Mouse (Mus musculus): Measurements from ENCODE around the gene Rb1. TPM values are rescaled to one million over a fixed set of nuclear protein-coding genes. Genes with fewer than 3 reads are reported as not detected.

The Rb1 gene
- total and polyA plus RNA-seq, 2 experiments from 2014 or later, result 18.1 to 23.9 TPM

- Histone ChIP-seq H3K36me3 (ENCODE audit: insufficient read depth, low read length) (peaks cover 18% of the 10 kb centered on the region; the same call in 1 of the 2 replicates), H3K4me2 (ENCODE audit: low read depth, low read length) (no peak overlapping the region), H3K4me1 (ENCODE audit: insufficient read depth, low read length) (no peaks in the 10 kb centered on the region), H3K9ac (replicated peaks; ENCODE audit: low read length) (no peak overlapping the region), H3K9me3 (ENCODE audit: low read length) (no peaks in the 10 kb centered on the region), H3K27me3 (ENCODE audit: insufficient read depth, low read length) (no peaks in the 10 kb centered on the region), H3K4me3 (ENCODE audit: low read length) (no peak overlapping the region), H3K27ac (no peak overlapping the region)
- no peak for TF ChIP-seq CTCF (IDR thresholded peaks at IDR 0.05; ENCODE audit: low read depth)
- 93% methylated on average over 13 of the region's 13 CpGs for WGBS
- ATAC-seq, result no peak
- no peak for DNase-seq (ENCODE audit: low spot score)
These were observed 155.4 kb downstream of the Rb1 start for GRCm38 (mm10) chr14:73169926-73170844.

- Histone ChIP-seq H3K4me1 (ENCODE audit: insufficient read depth, low read length) (no peaks in the 10 kb centered on the region), H3K4me3 (ENCODE audit: low read length) (no peak overlapping the region), H3K4me2 (ENCODE audit: low read depth, low read length) (no peak overlapping the region), H3K27me3 (ENCODE audit: insufficient read depth, low read length) (no peaks in the 10 kb centered on the region), H3K9me3 (ENCODE audit: low read length) (no peaks in the 10 kb centered on the region), H3K36me3 (ENCODE audit: insufficient read depth, low read length) (peaks cover 27% of the 10 kb centered on the region; the same call in 1 of the 2 replicates), H3K9ac (replicated peaks; ENCODE audit: low read length) (no peak overlapping the region), H3K27ac (no peak overlapping the region)
- WGBS, result 93% methylated on average over 6 of the region's 6 CpGs
- ATAC-seq, result no peak
- DNase-seq (ENCODE audit: low spot score), result no peak
- no peak for TF ChIP-seq CTCF (IDR thresholded peaks at IDR 0.05; ENCODE audit: low read depth)
These were observed 157.0 kb downstream of the Rb1 start for GRCm38 (mm10) chr14:73168605-73169004.

GRCm38 (mm10) chr14:73165136-73165535 lies 160.5 kb downstream of the Rb1 start:
- no peak overlapping the region for H3K4me3 ChIP-seq (ENCODE audit: low read length)
- H3K27me3 ChIP-seq (ENCODE audit: insufficient read depth, low read length), result no peaks in the 10 kb centered on the region
- 93% methylated on average over 6 of the region's 6 CpGs for WGBS
- no peaks in the 10 kb centered on the region for H3K9me3 ChIP-seq (ENCODE audit: low read length)
- no peak overlapping the region for H3K9ac ChIP-seq (replicated peaks; ENCODE audit: low read length)
- H3K36me3 ChIP-seq (ENCODE audit: insufficient read depth, low read length), result peaks cover 34% of the 10 kb centered on the region; the same call in 1 of the 2 replicates
- ATAC-seq (no peak), DNase-seq (ENCODE audit: low spot score) (no peak)
- H3K4me2 ChIP-seq (ENCODE audit: low read depth, low read length), result no peak overlapping the region
- no peak overlapping the region for H3K27ac ChIP-seq
- no peak for TF ChIP-seq CTCF (IDR thresholded peaks at IDR 0.05; ENCODE audit: low read depth)
- H3K4me1 ChIP-seq (ENCODE audit: insufficient read depth, low read length), result no peaks in the 10 kb centered on the region

GRCm38 (mm10) chr14:73163363-73163998 lies 162.1 kb downstream of the Rb1 start:
- Histone ChIP-seq H3K36me3 (ENCODE audit: insufficient read depth, low read length) (peaks cover 32% of the 10 kb centered on the region; the same call in 1 of the 2 replicates), H3K9me3 (ENCODE audit: low read length) (no peaks in the 10 kb centered on the region), H3K4me1 (ENCODE audit: insufficient read depth, low read length) (no peaks in the 10 kb centered on the region), H3K27me3 (ENCODE audit: insufficient read depth, low read length) (no peaks in the 10 kb centered on the region), H3K4me2 (ENCODE audit: low read depth, low read length) (no peak overlapping the region), H3K27ac (no peak overlapping the region), H3K9ac (replicated peaks; ENCODE audit: low read length) (no peak overlapping the region), H3K4me3 (ENCODE audit: low read length) (no peak overlapping the region)
- 92% methylated on average over 10 of the region's 10 CpGs for WGBS
- TF ChIP-seq CTCF (IDR thresholded peaks at IDR 0.05; ENCODE audit: low read depth), result no peak
- no peak for DNase-seq (ENCODE audit: low spot score)
- no peak for ATAC-seq

- 90% methylated on average over 13 of the region's 13 CpGs for WGBS
- no peak for DNase-seq (ENCODE audit: low spot score)
- Histone ChIP-seq H3K36me3 (ENCODE audit: insufficient read depth, low read length) (peaks cover 22% of the 10 kb centered on the region; the same call in 1 of the 2 replicates), H3K4me2 (ENCODE audit: low read depth, low read length) (no peak overlapping the region), H3K27ac (no peak overlapping the region), H3K9me3 (ENCODE audit: low read length) (no peaks in the 10 kb centered on the region), H3K9ac (replicated peaks; ENCODE audit: low read length) (no peak overlapping the region), H3K4me3 (ENCODE audit: low read length) (no peak overlapping the region), H3K4me1 (ENCODE audit: insufficient read depth, low read length) (no peaks in the 10 kb centered on the region), H3K27me3 (ENCODE audit: insufficient read depth, low read length) (no peaks in the 10 kb centered on the region)
- no peak for TF ChIP-seq CTCF (IDR thresholded peaks at IDR 0.05; ENCODE audit: low read depth)
- ATAC-seq, result no peak
These were observed 163.3 kb downstream of the Rb1 start for GRCm38 (mm10) chr14:73162192-73162800.

- H3K36me3 ChIP-seq (ENCODE audit: insufficient read depth, low read length), result peaks cover 22% of the 10 kb centered on the region; the same call in 1 of the 2 replicates
- TF ChIP-seq CTCF (IDR thresholded peaks at IDR 0.05; ENCODE audit: low read depth), result no peak
These were observed 164.3 kb downstream of the Rb1 start for GRCm38 (mm10) chr14:73161303-73161702.

More at GRCm38 (mm10) chr14:73161303-73161702, 164.3 kb downstream of the Rb1 start:
- H3K27me3 ChIP-seq (ENCODE audit: insufficient read depth, low read length), result no peaks in the 10 kb centered on the region
- H3K4me2 ChIP-seq (ENCODE audit: low read depth, low read length), result no peak overlapping the region
- no peak overlapping the region for H3K4me3 ChIP-seq (ENCODE audit: low read length)
- WGBS, result 95% methylated on average over 5 of the region's 5 CpGs
- H3K4me1 ChIP-seq (ENCODE audit: insufficient read depth, low read length), result no peaks in the 10 kb centered on the region
- H3K9ac ChIP-seq (replicated peaks; ENCODE audit: low read length), result no peak overlapping the region
- ATAC-seq (no peak), DNase-seq (ENCODE audit: low spot score) (no peak)
- H3K27ac ChIP-seq, result no peak overlapping the region
- no peaks in the 10 kb centered on the region for H3K9me3 ChIP-seq (ENCODE audit: low read length)
